Mouse (Mus musculus) hindbrain, embryonic 12.5 days (tissue): ENCODE data around the gene Urm1. TPM values are rescaled to one million over a fixed set of nuclear protein-coding genes. Genes with fewer than 3 reads are reported as not detected.

Experiments used
- ATAC-seq: fragments of 200-750 bp; cut with Nextera tagmentation; 2 replicates; pipeline ENCODE4 v1.8.0; 2017; ENCODE audit warnings: moderate TSS enrichment; ENCODE audit not compliant: low FRiP score
- H3K27ac ChIP-seq: fragments of 300-500 bp; sonication (generic); 2 replicates; pipeline ENCODE4 v1.5.1; 2016; ENCODE audit warnings: mild to moderate bottlenecking
- H3K27me3 ChIP-seq: fragments of 300-500 bp; sonication (generic); 2 replicates; pipeline ENCODE4 v1.6.1; 2016; ENCODE audit warnings: mild to moderate bottlenecking
- H3K36me3 ChIP-seq: fragments of 300-500 bp; sonication (generic); 2 replicates; pipeline ENCODE4 v1.6.1; 2016; ENCODE audit warnings: mild to moderate bottlenecking
- H3K4me1 ChIP-seq: fragments of 300-500 bp; sonication (generic); 2 replicates; pipeline ENCODE4 v1.6.1; 2016
- H3K4me2 ChIP-seq: fragments of 300-500 bp; sonication (generic); replicated peaks from 2 replicates; pipeline ENCODE4 v1.6.1; 2016; ENCODE audit warnings: mild to moderate bottlenecking
- H3K4me3 ChIP-seq: fragments of 300-500 bp; sonication (generic); 2 replicates; pipeline ENCODE4 v1.5.1; 2016; ENCODE audit warnings: mild to moderate bottlenecking
- H3K9ac ChIP-seq: fragments of 300-500 bp; sonication (generic); 2 replicates; pipeline ENCODE4 v1.6.1; 2016; ENCODE audit warnings: mild to moderate bottlenecking, moderate library complexity
- H3K9me3 ChIP-seq: fragments of 300-500 bp; sonication (generic); replicated peaks from 2 replicates; pipeline ENCODE4 v1.6.1; 2016; ENCODE audit warnings: mild to moderate bottlenecking
- WGBS: fragments of 180-500 bp; shearing (Covaris S2); methylation state at CpG from one replicate; pipeline ENCODE4 v1.1.7; 2016; 5-methylcytosine and 5-hydroxymethylcytosine counted together
- polyA plus RNA-seq: library from polyadenylated mRNA; unstranded; fragments of >200 nt; fragmentation: Nextera tagmentation; extraction: Ambion mirVana; gene quantifications from 2 replicates; pipeline ENCODE4 v1.2.1, GENCODE M21; 2016

The Urm1 gene
- polyA plus RNA-seq, 1 experiment from 2014 or later: 19.5 TPM

DNA sequence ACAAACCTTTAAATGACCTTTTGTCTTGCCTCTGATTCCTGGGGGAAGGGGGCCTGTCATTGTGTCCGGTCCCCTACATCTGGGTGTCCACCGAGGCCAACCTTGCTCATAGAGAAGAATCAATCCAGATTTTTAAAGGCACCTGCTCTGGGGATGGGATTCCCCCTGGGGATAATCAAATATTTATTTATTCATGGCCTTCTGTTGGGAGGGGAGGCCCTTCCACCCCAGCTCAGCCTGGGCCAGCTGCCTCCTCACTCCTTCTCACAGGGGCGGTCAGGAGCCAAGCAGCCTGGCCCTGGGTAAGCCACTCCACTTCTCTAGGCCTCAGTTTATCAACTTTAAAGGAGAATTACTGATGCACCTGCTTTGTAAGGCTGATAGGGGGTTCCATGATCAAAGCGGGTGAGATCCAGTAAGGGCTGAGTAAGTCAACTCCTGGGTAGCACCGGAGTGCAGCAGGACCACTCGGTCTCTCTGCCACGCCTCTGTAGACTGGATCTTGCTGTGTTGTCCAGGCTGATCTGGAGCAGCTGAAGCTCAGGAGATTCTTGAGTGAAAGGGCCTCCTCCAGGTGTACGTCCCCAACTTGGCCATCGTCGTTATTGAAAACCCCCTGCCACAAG is 35.8 kb downstream of the Urm1 start:
- Histone ChIP-seq H3K4me2 (0 out of 2 replicates have a peak overlapping the region, but pooled peaks have one; percentile 3), H3K36me3 (no peaks in the 10 kb centered on the region), H3K4me3 (no peak overlapping the region), H3K4me1 (peaks cover 65% of the 10 kb centered on the region), H3K27me3 (no peaks in the 10 kb centered on the region), H3K27ac (peak overlapping the region; percentile 88), H3K9ac (0 out of 2 replicates have a peak overlapping the region, but pooled peaks have one; percentile 4), H3K9me3 (no peaks in the 10 kb centered on the region)
- WGBS: 37% methylated on average over 10 of the region's 10 CpGs
- ATAC-seq: peak; percentile 46; the same call in 1 of the 2 replicates

DNA sequence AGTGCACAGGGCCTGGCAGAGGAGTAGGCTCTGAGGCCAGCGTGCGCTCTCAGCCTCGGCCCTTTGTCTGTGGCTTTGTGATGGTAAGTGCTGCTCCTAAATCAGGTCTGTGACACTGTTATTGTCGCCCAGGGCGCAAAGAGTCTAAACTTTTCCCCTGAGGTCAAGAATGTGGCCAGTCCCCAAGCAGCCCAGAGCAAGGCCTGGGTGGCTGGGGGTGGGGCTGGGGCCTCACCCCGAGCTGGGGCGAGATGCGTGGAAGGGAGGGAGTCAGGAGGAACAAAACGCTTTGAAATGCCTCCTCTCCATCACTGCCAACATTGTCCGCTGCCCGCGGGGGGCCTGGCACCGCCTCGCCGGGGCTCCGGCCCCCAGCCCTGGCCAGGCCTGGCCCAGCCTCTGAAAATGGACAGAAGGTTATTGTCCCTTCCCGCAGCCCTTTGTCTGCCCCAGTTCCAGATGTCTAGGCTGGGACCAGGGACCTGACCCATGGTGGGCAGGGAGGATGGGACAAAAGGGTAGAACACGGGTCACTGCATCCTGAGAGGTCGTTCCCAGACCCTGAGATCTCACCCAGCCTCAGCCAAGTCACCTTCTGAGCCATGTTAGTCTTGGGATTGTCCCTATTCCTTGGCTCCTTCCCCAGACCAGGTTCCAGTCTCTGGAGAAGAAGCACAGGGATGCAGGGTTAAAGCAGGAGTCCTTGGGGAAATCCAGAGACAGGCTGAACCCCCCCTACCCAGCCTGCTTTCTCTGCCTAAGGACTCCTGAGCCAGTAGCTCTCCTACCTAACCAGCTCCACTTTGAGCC is 36.8 kb downstream of the Urm1 start:
- peak overlapping the region; percentile 32; the same call in 1 of the 2 replicates for H3K9ac ChIP-seq
- peaks cover 64% of the 10 kb centered on the region for H3K4me1 ChIP-seq
- H3K4me2 ChIP-seq: 0 out of 2 replicates have a peak overlapping the region, but pooled peaks have one; percentile 7
- no peak overlapping the region for H3K4me3 ChIP-seq
- H3K36me3 ChIP-seq: no peaks in the 10 kb centered on the region
- 11% methylated on average over 19 of the region's 19 CpGs for WGBS
- H3K9me3 ChIP-seq: no peaks in the 10 kb centered on the region
- peak overlapping the region; percentile 88 for H3K27ac ChIP-seq
- ATAC-seq: peak; percentile 14; the same call in 1 of the 2 replicates
- no peaks in the 10 kb centered on the region for H3K27me3 ChIP-seq

DNA sequence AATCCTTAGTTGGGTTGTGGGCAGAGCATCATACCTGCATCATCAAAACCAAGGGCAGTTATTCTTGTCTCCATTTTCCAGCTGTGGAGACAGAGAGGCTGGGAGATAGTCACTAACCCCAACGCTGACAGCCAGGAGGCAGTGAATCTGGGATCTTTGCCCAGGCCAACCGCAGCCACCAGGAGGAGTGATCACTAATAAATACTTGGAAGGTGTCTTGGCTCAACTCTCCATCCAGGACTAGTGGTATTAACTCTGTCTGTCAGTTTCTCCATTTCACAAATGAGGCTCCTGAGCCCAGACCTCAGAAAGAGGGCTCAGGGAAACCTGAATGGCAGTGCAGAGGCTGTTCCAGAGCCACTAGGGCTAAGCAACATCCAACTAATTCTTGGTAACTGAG is 37.5 kb downstream of the Urm1 start:
- Histone ChIP-seq H3K4me1 (peaks cover 62% of the 10 kb centered on the region), H3K4me3 (no peak overlapping the region), H3K9me3 (no peaks in the 10 kb centered on the region), H3K4me2 (no peak overlapping the region), H3K27ac (peak overlapping the region; percentile 88), H3K36me3 (no peaks in the 10 kb centered on the region), H3K27me3 (no peaks in the 10 kb centered on the region), H3K9ac (no peak overlapping the region)
- no peak for ATAC-seq
- WGBS: 40% methylated on average over 2 of the region's 2 CpGs

DNA sequence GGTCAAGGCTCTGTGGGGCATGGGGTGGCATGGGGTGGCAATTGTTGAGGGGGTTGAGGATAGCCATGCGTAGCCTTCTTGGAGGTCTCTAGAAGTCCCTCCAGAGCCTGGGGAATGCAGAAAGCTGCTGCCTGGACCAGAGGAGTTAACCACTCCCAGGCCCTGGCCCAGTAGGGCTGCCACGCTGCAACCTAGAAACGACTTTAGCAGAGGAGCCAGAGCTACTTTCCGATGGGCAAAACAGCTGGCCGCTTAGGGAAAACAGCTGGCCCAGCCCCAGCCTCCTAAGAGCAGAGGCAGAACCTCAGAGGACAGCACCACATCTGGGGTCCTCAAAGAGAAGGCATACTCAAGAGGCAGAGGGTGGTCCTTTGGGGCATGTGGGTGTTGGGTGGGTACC is 38.1 kb downstream of the Urm1 start:
- no peak overlapping the region for H3K4me3 ChIP-seq
- WGBS: 57% methylated on average over 5 of the region's 5 CpGs
- 0 out of 2 replicates have a peak overlapping the region, but pooled peaks have one; percentile 88 for H3K27ac ChIP-seq
- ATAC-seq: no peak
- H3K9me3 ChIP-seq: no peaks in the 10 kb centered on the region
- H3K27me3 ChIP-seq: no peaks in the 10 kb centered on the region
- no peaks in the 10 kb centered on the region for H3K36me3 ChIP-seq
- H3K4me2 ChIP-seq: no peak overlapping the region
- peaks cover 55% of the 10 kb centered on the region for H3K4me1 ChIP-seq
- H3K9ac ChIP-seq: no peak overlapping the region

DNA sequence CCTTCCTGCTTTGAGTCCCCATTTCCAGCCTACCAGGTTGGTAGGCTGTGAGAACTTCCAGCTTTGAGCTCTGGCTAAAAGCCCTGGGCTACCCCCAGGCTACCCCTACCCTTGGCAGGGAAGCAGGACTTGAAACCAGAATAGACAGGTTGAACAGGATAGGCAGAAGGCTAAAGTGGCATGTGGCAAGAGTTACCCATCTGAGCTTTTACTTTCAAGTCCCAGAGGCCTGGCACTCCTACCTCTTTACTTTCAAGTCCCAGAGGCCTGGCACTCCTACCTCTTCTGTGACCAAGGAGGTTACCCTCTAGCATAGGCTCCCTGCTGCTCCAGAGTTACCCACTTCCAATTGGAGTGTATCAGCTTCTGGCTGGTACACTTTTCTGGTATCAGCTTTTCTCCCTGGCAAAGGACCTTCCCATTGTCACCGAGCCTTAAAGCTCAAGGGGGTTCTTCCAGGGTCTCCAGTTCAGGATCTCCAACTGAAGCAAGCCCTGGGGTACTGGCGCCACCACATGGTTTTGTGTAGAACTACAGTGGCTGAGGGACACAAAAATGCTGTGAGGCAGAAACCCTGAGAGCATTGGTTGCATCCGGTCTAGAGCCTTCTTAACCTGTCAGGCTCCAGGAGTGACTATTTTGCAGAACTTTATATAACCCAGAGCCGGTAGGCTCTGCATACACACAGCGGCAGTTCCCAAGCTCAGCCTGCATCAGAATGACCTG is 39.0 kb downstream of the Urm1 start:
- Histone ChIP-seq H3K9ac (0 out of 2 replicates have a peak overlapping the region, but pooled peaks have one; percentile 18), H3K4me1 (peaks cover 46% of the 10 kb centered on the region), H3K4me2 (no peak overlapping the region), H3K9me3 (no peaks in the 10 kb centered on the region), H3K36me3 (no peaks in the 10 kb centered on the region), H3K4me3 (no peak overlapping the region), H3K27ac (peak overlapping the region; percentile 52; the same call in 1 of the 2 replicates), H3K27me3 (no peaks in the 10 kb centered on the region)
- peak; percentile 21 for ATAC-seq
- WGBS: 13% methylated on average over 5 of the region's 5 CpGs

DNA sequence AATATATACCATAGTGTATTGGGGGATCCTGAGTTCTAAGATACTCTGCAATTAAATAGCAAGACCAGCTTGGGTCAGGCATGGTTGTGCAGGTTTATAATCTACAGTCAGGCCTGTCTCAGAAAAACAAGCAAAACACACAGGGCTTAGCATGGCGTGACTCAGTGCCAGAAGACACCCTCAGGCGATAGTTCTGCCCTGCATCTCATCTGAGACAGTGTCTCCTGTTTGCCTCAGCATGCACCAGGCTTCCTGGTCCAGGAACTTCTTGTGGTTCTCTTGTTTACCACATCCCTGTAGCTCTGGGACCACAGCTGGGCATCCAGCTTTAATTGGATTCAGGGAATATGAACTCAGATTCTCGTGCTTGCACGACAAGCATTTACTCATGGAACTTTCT is 45.2 kb downstream of the Urm1 start:
- H3K4me3 ChIP-seq: no peak overlapping the region
- ATAC-seq: no peak
- H3K27ac ChIP-seq: no peak overlapping the region
- H3K4me2 ChIP-seq: no peak overlapping the region
- no peaks in the 10 kb centered on the region for H3K36me3 ChIP-seq
- 83% methylated on average over 4 of the region's 4 CpGs for WGBS
- no peaks in the 10 kb centered on the region for H3K9me3 ChIP-seq
- H3K4me1 ChIP-seq: peaks cover 9% of the 10 kb centered on the region
- H3K9ac ChIP-seq: no peak overlapping the region
- no peaks in the 10 kb centered on the region for H3K27me3 ChIP-seq

DNA sequence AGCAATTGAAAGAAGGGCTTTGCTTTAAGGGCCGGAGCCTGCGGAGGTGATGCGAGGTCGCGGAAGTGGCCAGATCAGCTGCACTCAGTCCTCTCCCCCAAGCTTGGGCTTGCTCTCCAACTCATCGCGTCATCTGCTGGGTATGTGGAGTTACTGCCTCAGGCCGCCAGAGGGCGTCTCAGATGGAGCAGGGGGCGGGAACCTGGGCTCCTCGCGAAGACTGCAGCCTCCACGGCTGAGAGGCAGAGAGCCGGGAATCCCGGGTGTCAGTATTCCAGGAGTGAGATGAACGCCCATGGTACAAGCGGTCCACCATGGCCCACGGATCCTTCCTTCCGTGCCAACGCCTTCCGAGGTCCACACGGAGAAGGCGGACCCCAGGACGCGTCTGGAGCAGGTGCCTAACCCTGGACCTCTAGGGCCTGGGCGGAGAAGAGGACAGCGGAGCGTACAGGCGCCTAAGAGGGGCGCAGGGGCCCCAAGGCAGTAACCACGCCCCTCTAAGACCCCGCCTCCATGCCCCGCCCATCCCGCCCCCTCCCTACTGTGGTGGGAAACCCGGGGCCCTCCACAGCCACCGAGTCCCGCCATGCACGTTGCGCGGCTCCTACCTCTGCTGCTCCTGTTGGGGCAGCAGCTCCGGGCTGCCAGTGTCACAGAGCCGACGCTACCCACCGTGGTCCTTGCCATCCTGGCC is 49.2 kb downstream of the Urm1 start, which contains the start of gene Cercam:
TSS of gene Cercam (plus strand) at position 216 of the 697 bp plus-strand sequence.
- Histone ChIP-seq H3K36me3 (peaks cover 17% of the 10 kb centered on the region), H3K4me1 (peaks cover 17% of the 10 kb centered on the region), H3K9ac (peak within 1 kb of the TSS; percentile 67), H3K27me3 (no peaks in the 10 kb centered on the region), H3K27ac (peak within 1 kb of the TSS; percentile 73), H3K4me3 (peak within 1 kb of the TSS; percentile 40), H3K4me2 (peak within 1 kb of the TSS; percentile 88), H3K9me3 (no peaks in the 10 kb centered on the region)
- ATAC-seq: peak; percentile 93
- WGBS: under 1% methylated on average over 43 of the region's 44 CpGs

DNA sequence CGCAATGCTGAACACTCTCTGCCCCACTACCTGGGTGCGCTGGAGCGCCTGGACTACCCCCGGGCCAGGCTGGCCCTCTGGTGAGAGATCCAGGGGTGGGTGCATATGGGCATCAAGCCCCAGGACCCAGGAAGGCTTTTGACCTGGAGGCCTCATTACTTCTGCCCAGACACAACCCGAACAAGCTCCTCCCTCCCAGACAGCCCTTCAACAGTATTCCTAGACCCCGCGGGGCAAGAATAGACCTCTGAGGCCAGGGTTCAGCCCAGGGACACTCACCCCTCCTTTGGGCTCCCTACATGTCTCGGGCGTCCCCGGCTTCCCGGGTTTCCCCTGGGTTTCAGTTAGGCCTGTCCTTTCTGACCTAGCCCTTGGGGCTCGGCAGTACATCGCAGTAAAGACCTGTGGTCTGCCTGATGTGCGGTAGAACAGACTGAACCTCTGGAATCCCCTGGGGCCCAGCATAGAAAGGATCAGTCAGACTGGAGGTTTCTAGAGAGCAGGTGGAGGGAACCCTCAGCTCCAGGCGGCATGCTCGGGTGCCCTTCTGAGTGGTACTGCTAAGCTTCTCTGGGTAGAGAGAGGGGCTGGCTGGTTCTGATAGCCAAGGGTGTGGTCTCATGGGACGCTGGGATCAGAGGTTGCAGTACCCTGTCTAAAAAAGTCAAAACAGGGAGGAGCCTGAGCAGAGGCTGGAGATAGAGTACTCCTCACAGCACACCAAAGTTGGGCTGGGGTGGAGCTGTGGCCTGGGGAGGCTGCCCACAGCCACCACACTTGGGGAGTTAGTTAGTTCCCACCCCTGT is 50.0 kb downstream of the Urm1 start:
- ATAC-seq: peak; percentile 61
- H3K36me3 ChIP-seq: peaks cover 17% of the 10 kb centered on the region
- H3K4me1 ChIP-seq: peaks cover 17% of the 10 kb centered on the region
- peak overlapping the region; percentile 40 for H3K4me3 ChIP-seq
- 1% methylated on average over 17 of the region's 17 CpGs for WGBS
- H3K27me3 ChIP-seq: no peaks in the 10 kb centered on the region
- peak overlapping the region; percentile 73 for H3K27ac ChIP-seq
- H3K9me3 ChIP-seq: no peaks in the 10 kb centered on the region
- peak overlapping the region; percentile 67 for H3K9ac ChIP-seq
- peak overlapping the region; percentile 88 for H3K4me2 ChIP-seq

DNA sequence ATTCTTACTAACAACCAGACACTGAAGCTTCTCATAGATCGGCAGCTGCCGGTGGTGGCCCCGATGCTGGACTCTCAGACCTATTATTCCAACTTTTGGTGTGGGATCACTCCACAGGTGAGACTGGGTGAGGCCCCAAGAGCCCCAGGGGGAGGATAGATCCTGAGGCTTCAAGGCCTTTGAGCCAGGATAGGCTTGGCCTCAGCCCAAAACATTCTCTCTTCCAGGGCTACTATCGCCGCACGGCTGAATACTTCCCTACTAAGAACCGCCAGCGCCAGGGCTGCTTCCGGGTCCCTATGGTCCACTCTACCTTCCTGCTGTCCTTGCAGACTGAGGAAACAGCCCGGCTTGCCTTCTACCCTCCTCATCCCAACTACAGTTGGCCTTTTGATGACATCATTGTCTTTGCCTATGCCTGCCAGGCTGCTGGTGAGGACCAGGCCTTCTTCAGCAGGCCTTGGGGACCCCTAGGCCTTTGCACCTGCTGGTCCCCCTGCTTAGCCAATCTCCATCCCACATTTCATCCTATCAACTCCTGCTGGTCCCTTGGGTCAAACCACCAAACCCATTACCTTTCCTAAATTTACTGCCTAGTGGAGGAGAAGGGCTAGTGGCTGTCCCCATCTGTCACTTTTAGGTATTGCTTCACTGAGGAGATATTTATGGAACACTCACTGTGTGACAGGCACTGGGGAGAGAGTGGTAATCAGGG is 52.9 kb downstream of the Urm1 start:
- Histone ChIP-seq H3K27me3 (no peaks in the 10 kb centered on the region), H3K36me3 (peaks cover 20% of the 10 kb centered on the region), H3K4me2 (no peak overlapping the region), H3K9me3 (no peaks in the 10 kb centered on the region), H3K27ac (no peak overlapping the region), H3K4me1 (peaks cover 18% of the 10 kb centered on the region), H3K9ac (no peak overlapping the region), H3K4me3 (no peak overlapping the region)
- ATAC-seq: no peak
- 97% methylated on average over 10 of the region's 10 CpGs for WGBS

DNA sequence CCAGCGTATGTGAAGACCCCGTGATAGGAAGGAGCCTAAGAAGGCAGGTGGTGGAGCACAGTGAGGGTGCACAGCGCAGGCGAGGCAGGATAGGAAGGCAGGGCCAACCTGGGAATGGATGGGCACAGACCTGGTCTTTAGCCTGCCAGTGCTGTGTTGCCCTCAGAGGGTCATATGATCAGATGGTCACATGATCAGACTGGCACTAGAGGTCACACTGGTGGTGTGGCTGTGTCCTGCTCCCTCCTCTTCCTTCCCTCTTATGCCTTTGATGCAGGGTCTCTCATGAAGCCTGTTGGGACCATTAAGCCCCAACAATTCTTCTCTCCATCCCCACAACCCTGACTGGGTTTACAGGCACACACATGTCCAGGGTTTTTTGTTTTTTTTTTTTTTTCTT is 53.9 kb downstream of the Urm1 start:
- H3K4me1 ChIP-seq: peaks cover 22% of the 10 kb centered on the region
- H3K27ac ChIP-seq: no peak overlapping the region

More for the DNA sequence above, 53.9 kb downstream of the Urm1 start:
- no peak for ATAC-seq
- Histone ChIP-seq H3K27me3 (no peaks in the 10 kb centered on the region), H3K4me3 (no peak overlapping the region), H3K4me2 (no peak overlapping the region), H3K36me3 (peaks cover 20% of the 10 kb centered on the region), H3K9me3 (no peaks in the 10 kb centered on the region), H3K9ac (no peak overlapping the region)
- WGBS: 89% methylated on average over 4 of the region's 4 CpGs
